Mouse (Mus musculus): ENCODE data around the gene Lpar1.

The Lpar1 gene

DNA sequence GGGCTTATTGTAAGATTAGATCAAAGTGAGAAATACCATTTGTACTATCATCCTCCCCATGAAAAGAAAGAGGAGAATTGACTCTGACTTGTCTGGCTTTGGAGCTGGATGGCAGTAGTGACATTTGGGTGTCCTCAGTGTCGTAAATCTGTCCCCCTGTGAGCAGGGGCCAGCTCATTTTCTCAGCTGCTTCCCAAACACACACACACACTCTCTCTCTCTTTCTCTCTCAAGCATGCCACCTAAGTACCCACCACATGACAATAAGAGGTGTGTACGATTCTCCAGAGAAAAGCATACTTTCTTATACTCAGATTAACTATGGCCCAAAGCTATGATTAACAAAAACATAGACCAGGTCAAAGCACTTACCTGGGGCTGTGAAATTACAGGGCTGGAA lies 49.4 kb downstream of the Lpar1 start:
- no peak for DNase-seq

DNA sequence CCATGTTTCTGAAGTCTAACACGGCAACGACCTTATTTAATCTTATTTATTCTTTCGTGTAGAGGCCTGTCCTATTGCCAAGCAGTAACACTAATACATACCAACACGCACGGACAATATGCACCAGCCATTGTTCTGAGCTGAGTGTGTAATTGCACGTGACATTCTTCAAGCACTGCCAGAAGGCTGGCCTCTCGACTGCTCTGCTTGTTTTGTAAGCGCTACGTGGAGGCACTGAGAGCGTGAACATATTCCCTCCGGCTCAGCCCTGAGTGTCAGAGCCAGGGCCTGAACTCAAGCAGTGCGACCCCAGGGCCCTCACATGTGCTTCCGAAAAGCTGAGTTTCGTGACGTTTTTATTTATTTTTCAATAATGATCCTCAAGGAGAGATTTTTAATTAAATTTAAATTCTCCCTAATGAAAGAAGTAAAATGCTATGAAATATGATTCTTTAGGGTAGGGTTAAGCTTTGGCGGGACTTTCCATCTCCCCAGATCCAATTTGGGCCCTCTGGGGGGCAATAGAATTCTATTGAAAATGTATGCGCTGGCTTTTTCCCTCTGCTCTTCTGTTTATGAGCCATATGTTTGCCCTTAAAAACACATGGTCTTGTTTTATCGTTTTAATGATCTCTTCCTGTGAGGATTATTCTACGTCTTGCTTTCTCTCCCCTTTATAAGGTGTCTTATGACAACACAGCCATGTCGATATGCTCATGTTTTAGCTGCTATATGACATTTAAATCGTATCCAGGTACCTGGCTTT lies 52.5 kb downstream of the Lpar1 start:
- DNase-seq, result no peak

DNA sequence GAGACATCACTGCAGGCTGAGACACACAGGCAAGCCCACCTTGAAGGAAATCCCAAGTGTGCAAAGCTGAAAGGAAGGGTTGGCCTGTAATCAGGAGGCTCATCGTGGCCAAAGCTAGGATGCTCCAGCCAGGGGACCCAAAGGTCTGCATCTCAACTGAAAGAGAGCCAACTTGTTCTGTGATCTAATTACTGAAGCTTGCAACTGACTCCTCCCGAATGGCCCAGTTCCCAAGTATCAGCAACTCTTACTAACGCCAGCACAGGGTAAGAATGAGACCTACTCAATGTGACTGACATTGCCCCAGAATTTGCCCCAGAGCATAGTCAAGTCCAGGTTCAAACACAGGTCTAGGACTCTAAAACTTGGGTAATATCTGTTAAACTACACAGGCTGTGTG lies 53.9 kb downstream of the Lpar1 start:
- peak; percentile 11 for DNase-seq

DNA sequence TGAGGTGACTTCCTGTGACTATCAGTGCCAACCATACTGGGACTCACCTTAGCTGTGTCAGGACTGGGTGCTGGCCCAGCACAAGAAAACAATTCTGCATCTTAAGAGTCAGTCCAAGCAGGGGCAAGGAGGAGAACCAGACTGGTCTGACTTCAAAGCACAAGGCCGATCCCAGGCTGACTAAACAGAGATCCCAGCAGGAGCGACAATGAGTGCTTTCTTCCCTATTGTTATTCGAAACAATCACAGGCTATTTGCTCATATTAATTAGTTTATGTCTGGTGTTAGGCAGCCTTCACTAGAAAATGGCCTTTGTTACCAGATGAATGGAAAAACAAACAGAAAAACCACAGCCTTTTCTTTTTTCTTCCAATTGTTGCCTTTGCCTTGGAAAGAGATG lies 54.5 kb downstream of the Lpar1 start:
- no peak for DNase-seq

DNA sequence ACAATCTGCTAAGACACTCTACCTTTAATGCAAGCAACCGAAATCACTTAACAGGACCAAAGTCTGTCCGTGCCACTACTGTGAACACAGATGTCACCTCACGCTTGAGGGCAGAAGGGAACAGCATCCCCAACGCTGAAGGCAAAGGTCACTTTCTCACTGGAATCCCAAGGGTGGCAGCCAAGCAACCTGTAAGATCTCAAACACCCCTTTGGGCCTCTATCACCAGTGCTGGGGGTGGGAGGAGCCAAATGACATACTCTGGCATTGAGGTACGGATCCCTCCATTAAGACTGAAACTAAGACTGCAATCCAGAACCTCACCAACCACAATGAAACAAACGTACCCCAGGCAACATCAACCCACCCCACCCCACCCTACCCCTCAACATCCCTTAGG lies 55.0 kb downstream of the Lpar1 start:
- DNase-seq, result no peak

DNA sequence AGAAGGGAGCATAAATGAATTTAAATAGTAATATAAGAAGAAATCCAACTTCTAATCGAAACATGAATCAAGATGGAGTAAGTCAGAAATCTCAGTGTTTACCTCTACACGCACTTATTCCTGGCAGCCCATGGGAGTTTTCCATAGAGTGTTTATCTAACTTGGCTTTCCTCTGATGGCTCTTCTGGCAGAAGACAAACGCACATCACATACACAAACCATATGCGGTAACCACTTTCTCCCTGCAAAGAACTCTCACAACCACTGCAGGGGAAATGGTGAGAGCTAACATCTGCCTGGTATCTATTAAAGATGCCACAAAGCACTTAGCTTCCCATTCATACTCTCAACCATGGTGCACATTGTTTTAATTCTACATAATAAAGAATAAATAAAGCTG lies 56.4 kb downstream of the Lpar1 start:
- DNase-seq, result no peak

DNA sequence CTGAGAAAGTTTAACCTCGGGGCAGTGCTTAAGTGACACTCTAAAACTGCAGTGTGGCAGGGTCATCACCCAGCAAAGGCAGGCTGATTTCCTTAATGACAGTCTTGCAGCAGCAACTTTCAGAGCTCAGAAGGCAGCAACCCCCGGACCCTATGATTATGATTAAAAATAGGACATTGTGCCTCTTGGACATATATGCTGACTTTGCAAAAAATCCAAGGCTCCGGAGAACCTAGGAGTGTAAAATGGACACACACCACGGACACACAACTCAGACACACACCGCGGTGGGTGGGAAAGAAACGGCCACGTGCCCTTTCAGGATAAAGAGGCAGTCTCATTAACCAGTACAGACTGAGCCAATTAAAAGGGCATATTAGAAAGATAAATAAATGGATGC lies 57.0 kb downstream of the Lpar1 start:
- DNase-seq, result no peak

DNA sequence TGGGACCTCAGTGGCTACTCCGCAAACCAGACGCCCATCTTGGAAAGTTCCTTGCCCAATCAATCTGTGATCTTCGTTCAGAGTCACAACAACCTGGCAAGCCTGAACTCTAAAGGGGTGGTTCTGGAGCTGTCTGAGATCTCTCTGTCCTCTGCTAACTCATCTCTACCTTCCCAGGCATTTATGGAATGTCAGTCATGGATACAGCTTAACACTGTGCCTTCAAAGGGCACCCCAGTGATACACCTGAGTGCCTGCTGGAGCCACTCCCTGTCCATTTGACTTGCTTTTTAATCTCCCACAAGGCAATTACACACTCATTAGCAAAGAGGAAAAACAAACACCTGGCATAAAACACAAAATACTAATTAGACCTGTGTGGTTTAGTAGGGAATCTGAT lies 62.0 kb downstream of the Lpar1 start:
- no peak for DNase-seq

DNA sequence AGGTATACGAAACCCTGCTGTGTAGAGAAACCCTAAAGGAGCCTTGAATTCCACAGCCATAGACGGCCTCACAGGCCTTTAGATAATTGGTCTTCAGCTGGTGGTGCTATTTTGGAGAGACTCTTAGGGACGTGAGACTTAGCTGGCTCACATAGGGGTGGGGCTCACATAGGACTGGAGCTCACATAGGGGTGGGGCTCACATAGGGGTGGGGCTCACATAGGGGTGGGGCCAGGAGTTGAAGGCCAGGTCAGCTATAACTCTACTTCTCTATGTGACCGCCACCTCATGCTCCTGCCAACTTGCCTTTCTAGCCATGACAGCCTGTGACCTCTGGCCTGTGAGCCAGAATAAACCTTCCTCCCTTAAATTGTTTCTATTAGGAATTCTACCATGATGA lies 63.3 kb downstream of the Lpar1 start:
- no peak for DNase-seq

DNA sequence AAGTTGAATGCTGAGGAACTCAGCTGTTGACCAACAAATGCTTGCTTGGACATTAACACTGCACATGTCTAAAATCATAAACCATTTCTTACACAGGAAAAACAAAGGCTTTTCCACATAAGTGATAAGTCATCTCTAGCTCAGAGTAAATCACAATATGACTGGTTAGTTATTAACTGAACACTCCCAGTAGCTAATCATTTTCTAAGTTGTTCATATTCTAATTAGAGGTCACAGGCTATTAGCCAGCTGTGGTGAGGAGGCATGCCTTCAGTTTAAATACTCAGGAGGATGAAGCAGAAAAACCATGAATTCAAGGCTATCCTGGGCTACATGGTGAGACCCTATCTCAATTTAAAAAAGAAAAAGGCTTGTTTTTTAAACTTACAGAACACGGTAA lies 75.1 kb downstream of the Lpar1 start:
- no peak for DNase-seq

DNA sequence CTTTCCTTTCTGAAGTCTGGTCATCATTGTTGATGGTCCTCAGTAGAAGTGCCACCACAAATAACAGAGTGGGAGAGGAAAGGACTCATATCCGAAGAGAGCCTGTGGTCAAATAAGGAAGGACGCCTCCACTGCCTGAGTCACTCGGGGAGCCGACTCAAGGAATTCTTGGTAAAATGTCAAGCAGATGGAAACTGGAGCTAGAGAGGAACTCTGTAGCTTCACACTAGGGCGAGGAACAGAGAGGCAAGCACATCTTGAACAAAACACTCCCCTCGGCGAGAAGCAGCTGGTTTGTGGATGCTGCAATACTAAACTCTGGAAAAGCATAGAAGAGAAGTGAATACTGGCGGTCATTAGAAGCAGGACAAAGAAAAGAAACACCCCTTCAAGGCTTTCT lies 76.0 kb downstream of the Lpar1 start:
- DNase-seq, result no peak

DNA sequence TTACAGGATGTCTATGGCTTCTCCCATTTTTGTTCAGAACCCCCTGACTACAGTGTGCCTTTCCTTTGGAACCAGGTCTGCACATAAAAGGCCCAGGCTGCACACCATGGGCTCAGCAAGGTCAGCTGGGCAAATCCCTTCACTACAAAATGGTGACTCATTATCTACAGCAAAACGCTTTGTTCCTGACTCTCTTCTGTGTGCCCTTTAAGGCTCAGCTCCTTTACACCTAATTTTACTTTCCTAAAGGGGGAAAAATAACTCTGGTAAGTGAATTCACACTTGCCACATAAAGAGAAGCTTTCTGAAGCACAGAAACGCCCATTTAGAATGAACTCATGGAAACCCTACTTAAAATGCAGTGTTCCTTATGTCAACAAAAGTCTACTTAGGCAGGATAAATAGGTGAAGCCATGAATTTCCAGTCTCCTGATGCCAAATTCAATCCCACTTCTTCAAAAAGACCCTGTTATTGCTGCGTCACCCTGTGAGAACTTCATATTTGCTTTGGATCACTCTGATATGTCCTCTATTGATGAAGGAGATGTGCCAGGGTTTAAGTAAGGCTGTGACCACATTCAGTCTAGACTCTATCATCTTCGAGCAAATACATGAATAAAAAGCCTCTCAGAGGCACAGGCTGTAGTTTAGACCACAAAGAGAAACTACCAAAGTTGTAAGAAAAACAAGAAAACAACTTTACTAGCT lies 82.3 kb downstream of the Lpar1 start:
- no peak for DNase-seq

DNA sequence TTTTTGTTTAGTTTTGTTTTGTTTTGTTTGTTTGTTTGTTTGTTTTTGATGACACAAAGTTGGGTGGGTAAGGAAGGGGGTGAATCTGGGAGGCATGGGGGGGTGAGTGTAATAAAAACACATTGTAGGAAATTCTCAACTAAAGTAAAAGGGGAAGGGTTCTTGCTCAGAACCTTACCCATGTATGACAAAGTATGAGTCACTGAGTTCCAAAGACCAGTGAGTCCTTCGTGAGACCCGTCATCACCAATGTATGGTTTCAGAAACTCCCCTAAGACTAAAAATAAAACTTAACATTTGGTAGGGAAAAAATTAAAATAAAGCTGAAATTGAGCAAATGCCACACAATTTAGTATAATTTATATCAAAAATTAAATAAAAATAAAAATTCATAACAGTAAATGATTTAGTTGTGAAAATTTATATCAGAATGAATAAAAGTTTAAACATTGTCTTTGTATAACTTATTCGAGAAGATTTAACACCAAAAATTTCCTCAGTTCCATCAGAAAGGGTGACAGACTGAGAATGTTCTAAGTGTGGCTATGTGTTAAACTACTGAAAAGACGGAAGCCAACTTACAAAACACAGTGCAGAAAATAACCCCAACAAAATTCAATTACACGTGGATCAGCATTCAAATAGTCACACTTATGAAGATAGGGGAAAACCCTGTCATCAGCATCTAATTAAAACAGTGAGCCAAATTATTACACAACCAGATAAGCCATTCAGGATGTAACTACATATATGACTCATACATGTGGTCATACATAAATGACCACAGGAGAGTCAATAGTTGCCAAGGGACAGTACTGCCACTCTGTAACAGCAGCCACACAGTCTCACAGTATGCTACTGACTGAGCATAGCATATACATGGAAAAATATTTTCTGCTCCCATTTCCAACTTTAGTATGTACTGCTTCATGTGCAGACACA lies 83.8 kb downstream of the Lpar1 start:
- no peak for DNase-seq

DNA sequence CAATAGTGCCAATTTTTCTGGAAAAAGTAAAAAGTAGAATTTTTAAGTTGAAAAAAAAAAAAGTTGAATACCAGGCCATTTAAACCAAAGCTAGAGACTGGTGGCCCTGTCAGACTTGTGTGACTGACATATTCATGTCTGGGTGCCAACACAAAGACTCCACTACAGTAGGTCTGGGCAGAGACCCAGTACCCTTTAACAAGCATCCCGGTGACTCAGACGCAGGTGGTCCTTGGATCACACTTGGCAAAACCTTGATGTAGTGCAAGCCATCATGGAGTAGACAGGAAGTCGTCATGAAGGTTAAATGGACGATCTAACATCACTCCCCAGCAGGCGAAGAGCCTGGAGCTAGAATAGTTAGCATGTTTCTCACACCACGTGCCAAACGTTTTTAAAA lies 84.7 kb downstream of the Lpar1 start:
- no peak for DNase-seq

DNA sequence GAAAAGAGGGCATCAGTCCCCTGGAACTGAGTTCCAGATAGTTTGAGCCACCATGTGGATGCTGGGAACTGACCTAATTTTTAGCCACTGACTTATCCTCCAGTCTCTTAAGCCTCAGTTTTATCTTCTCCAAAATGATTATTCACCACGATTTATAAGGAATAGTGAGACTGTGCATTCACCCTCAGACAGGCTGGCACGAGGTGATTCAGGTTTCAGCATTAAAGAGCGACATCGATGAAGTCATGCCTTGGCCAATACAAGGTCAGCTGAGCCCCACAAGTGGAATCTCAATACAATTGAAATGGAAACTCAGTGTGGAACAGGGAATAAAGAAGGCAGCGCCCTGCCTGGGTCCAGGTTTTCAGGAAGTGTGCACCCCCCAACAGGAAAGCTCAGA lies 88.1 kb downstream of the Lpar1 start:
- DNase-seq, result no peak

DNA sequence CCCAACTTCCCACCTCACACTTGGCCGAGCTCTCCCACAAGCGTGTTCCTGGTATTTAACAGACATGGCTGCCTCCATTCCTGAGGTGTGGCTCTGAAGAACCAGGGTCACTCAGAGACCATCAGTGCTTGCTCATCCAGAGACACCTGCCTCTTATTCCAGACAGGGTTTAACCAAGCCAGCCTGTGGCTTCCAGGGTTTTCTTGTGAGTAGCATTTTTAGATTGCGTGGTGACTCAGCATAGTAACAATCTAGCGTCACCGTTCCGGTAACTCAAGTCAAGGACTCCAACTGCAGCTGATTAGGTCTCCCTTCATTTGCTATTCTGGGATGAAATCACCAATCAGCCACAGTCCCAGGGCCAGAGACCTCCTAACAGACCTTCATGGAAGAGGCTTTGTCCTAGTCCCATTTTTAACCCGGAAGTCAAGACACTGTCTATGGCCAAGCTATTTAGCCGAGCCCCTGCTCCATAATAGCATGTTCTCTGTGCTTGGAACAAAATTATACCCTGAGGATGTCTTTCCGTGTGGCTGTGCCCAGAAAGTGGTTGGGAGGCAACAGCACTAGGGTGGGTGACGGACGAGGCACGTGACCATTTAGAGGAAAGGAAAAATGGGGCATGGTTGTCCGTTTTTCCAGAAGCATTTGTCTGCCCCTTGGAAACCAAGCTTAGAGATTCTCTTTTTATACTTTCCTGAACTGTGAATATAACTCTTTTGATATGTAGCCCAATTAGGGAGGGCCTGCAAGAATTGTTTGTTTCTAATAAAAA lies 89.1 kb downstream of the Lpar1 start:
- DNase-seq, result no peak

DNA sequence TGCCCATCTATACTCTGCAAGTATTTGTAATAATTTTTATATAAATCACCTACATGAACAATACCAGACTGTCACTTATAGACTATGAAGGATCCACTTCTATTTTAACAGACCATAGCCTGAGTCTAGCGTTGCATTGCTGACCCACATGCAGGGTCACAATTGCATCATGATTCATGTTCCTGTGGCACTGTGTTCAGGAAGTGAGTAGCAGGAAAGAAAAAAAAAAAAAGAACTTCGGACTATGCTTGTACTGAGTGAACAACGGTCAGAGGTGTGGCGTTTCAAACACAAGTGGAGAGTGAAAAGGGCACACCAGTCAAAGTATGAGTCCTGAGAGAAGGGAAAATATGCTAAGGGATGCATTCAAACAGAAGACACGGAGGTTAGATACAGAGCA lies 90.7 kb downstream of the Lpar1 start:
- DNase-seq, result no peak

DNA sequence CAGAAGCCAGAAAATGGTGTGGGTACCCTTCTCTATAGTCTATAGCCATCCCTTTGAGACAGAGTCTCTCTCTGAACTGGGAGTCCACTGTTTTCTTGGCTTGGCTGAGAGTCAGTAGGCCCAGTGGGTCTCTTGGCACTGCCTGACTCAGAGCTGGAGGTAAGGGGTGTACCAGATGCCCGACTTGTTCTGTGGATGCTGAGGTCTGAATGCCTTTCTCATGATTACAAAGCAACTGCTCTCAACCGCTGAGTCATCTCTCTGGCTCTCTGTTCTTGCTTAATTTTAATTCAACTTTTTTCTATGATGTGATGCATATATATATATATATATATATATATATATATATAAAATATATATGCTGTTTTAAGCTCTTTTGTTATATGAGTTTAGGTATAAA lies 91.1 kb downstream of the Lpar1 start:
- DNase-seq, result no peak

DNA sequence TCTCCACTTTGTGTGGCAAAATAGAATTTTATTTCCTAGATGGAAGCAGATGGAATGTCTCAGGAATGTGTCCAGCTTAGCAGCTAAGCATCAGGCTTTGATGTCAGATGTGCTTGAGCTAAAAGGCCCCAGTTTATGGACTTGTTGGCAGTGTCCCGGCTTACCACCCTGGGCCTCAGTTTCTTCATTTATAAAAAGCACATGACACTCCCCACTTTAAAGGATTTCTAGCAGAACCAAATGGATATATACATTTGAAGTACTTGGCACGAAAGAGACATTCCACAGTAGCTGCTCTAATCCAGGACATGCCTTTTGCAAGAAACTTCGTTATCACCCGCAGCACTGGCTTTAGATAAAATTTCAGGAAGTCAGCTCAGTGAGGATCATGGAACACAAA lies 100.4 kb downstream of the Lpar1 start:
- DNase-seq, result no peak

DNA sequence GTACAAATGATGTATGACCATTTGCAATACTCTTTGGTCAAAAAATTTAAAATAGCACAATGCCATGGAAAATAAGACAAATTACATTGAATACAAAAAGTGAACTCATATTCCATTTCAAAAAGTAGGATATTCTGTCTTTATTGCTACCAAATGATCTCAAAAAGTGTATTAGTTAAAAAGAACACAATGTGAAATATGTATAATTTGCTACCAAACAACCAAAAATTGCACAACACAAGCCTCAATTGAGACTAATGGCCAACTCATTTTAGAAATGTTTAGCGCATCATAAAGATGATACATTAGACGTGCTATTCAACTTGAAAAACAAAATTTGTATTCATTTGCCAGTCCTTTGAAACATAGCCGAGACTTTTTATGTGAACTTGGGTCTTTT lies 104.9 kb downstream of the Lpar1 start:
- no peak for DNase-seq

DNA sequence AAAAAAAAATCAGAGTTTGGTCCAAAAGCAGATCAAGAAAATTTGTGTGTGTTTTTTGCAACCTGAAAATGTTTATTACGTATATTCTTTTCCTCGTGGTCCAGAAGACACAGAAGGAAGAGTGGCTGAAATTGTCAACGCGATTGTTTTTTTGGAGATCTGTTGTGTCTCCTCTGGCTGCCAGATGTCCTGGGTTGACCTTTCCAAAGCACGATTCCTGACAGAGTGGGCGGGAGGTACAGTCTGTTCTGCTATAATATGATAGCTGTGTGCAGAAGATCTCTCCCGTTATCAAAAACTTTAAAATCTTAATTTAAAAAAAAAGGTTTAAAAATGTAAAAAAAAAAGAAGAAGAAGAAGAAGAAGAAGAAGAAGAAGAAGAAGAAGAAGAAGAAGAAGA lies 105.9 kb downstream of the Lpar1 start:
- DNase-seq, result peak; percentile 59

DNA sequence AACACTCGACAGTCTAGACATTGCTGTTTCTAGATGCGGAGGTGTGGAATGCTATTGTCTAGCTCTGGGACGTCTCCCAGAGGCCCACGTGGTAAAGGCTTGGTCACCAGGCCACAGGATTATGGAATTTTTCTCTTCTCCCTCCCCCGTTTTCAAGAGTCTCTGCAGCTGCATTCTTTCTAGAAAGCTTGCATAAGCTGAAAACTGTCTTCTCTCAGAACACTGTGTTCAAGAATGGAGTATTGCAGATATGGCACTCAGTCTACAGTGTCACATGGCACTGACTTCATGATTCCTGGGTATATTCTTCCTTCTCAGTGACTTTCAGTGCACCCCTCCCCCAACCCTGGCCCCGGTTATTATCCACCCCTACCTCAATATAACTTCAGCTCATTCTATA lies 107.9 kb downstream of the Lpar1 start:
- peak; percentile 21 for DNase-seq

DNA sequence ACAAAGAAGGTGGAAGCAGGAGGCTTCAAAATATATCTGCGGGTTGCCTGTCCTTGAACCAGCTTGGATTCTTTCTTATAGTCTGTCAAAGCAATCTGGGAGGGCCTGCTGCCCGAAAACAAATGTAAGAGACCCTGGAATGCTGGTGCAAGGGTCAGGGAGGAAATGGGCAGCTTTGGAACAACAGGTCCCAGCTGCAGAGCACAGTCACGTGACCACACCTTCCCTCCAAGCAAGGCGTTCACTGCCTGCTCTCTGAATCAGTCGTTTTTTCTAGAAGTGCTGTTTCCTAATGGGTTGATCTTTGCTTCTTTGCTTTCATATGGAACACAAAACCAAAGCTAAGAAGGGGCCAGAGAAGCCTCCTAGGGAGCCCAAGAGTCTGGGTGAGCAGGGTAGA lies 111.4 kb downstream of the Lpar1 start:
- peak; percentile 31 for DNase-seq
